Mouse (Mus musculus) cerebellum, adult 2 months (tissue): ENCODE measurements around the gene Gm26897. TPM values are rescaled to one million over a fixed set of nuclear protein-coding genes. Genes with fewer than 3 reads are reported as not detected.

ENCODE experiments used
- DNase-seq, 2 experiments: peaks; one replicate each; pipeline ENCODE4 v3.0.0; 2021
- H3K27ac ChIP-seq: fragments of 200-500 bp; 2 replicates; pipeline ENCODE4 v1.5.1; 2012; ENCODE audit warnings: low read length, control low read depth, inconsistent platforms; ENCODE audit not compliant: insufficient read depth
- H3K27me3 ChIP-seq: fragments of 200-500 bp; 2 replicates; pipeline ENCODE4 v1.6.1; 2012; ENCODE audit warnings: inconsistent platforms, mild to moderate bottlenecking, low read length, moderate library complexity; ENCODE audit not compliant: control insufficient read depth, insufficient read depth
- H3K4me1 ChIP-seq: fragments of 200-500 bp; 2 replicates; pipeline ENCODE4 v1.6.1; 2011; ENCODE audit warnings: low read length; ENCODE audit not compliant: control insufficient read depth, insufficient read depth
- H3K4me3 ChIP-seq: fragments of 200-500 bp; replicated peaks from 2 replicates; pipeline ENCODE3; 2011; ENCODE audit warnings: mild to moderate bottlenecking, low read depth, low read length, control low read depth; ENCODE audit not compliant: insufficient read depth
- CTCF ChIP-seq: fragments of 200-500 bp; IDR thresholded peaks from 2 replicates; pipeline ENCODE4 v1.5.1; 2011; ENCODE audit warnings: low read depth, mild to moderate bottlenecking, control low read depth, low read length, moderate library complexity, borderline replicate concordance; ENCODE audit not compliant: insufficient read depth
- POLR2A ChIP-seq: fragments of 200-500 bp; IDR thresholded peaks from 2 replicates; pipeline ENCODE4 v1.6.1; 2011; ENCODE audit warnings: low read length, control low read depth, borderline replicate concordance; ENCODE audit not compliant: insufficient read depth
- WGBS: fragments of 180-500 bp; shearing (Covaris S2); methylation state at CpG from one replicate; pipeline ENCODE4 v1.1.7; 2018; 5-methylcytosine and 5-hydroxymethylcytosine counted together
- polyA plus RNA-seq: library from polyadenylated mRNA; depleted of rRNA; stranded (reverse); fragments of >200 nt; gene quantifications from 2 replicates; pipeline ENCODE4 v1.2.3, GENCODE M21; 2012

Gm26897 gene
- polyA plus RNA-seq, 1 experiment = not detected

- Histone ChIP-seq H3K4me1 (no peaks in the 10 kb centered on the region), H3K4me3 (no peak overlapping the region), H3K27me3 (no peaks in the 10 kb centered on the region), H3K27ac (no peak overlapping the region)
- TF ChIP-seq CTCF (no peak), POLR2A (no peak)
- WGBS = 76% methylated on average over 6 of the region's 6 CpGs
- DNase-seq = no peak
These were observed 5.8 kb downstream of the Gm26897 start for GRCm38 (mm10) chr5:111739480-111739879.

DNA sequence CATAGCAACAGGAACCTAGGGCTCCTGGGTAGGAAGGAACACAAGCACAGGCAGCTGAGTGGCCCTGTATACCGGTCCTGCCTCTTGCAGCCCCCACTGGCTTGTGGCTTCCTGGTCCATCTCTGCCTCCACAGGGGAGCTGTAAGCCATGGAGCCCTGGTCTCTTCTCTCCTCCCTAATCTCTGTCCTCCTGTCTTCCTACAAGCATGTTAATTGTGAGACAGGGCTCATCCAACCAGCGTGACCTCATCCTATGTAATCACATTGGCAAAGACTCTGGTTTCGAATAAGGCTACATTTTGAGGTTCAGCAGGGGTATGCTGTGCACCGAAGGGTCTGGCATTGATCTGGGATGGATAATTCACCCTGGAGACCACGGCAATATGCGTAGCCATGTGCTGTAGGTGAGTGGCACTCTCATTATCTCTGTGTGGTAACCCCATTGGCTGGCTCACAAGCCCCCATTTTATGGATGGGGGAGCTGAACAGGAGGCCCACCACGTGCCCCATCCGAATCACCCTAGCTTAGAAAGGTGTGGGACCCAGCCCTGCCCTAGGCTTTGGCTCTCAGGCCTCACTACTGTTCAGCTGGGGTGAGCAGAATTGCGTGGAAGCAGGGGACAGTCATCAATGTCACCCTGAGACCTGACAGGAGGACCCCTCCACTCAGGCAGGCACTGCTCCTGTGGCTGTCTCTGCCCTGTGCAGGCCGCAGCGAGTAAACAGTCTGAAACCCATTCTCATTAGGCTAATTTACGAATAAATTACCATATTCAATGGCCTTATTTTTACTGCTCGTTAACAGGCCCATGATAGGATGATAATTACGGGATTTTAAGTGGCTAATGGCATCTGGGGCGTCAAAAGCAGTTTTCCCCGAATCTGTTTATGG is 6.9 kb downstream of the Gm26897 start:
- no peaks in the 10 kb centered on the region for H3K4me1 ChIP-seq
- H3K27ac ChIP-seq = no peak overlapping the region
- whole genome bisulfite sequencing = 37% methylated on average over 16 of the region's 16 CpGs
- no peak overlapping the region for H3K4me3 ChIP-seq
- no peaks in the 10 kb centered on the region for H3K27me3 ChIP-seq
- TF ChIP-seq CTCF (no peak), POLR2A (no peak)
- no peak for DNase-seq

DNA sequence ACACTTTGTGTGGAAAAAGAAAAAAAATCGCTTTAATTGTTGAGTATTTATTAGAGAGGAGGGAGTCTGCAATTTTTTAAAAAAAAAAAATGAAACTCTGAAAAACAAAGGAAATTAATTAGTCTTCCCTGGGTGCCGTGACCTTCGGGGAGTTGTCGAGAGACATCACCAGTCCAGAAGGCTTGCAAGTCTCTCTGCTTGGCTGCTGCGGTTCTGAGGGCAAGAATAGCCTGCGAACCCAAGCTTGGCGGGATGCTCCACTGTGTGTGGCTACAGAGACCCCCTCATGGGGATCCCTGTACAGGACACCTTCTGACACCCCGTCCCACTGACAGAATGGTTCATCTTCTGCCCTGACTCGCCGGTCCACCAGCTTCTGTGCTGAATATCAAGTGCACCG is 7.6 kb downstream of the Gm26897 start:
- 10% methylated on average over 11 of the region's 11 CpGs for WGBS
- H3K4me3 ChIP-seq = no peak overlapping the region
- no peaks in the 10 kb centered on the region for H3K4me1 ChIP-seq
- TF ChIP-seq POLR2A = no peak
- TF ChIP-seq CTCF = no peak
- H3K27me3 ChIP-seq = no peaks in the 10 kb centered on the region
- DNase-seq = no peak
- no peak overlapping the region for H3K27ac ChIP-seq

DNA sequence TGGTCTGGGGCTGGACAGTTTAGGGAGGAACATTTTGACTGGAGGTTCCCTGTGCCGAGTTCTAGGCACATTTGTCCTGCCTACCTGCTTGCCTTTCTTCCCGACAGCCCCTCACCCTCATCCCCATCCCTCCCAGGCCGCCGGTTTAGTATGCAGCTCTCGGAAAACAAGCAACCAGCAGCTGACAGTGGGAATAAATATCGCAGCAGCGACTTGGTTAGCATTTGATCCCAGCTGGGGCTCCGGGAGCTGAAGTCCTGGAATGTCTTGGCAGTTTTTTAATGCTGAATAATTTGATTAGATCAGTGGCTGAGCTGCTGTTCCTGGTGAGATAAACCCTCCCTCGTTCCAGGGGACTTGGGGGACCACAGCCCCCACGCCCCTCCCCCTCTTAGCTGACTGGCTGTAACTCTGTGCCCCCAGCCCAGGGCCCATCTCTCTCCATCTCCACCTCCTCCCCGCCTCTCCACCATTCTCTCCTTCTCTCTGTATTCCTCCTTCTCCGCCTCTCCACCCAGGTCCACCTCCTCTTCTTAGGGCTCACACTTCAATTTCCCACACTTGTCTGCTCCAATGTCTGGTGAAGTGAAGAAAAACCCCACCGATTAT is 8.7 kb downstream of the Gm26897 start:
- no peak overlapping the region for H3K4me3 ChIP-seq
- 14% methylated on average over 13 of the region's 13 CpGs for WGBS
- no peak for DNase-seq
- TF ChIP-seq POLR2A (no peak), CTCF (no peak)
- H3K27me3 ChIP-seq = no peaks in the 10 kb centered on the region
- no peaks in the 10 kb centered on the region for H3K4me1 ChIP-seq
- H3K27ac ChIP-seq = no peak overlapping the region

GRCm38 (mm10) chr5:111749599-111749998 is 15.9 kb downstream of the Gm26897 start:
- no peak for DNase-seq
- H3K4me1 ChIP-seq = no peaks in the 10 kb centered on the region
- H3K27ac ChIP-seq = no peak overlapping the region
- H3K27me3 ChIP-seq = no peaks in the 10 kb centered on the region; the same call in 1 of the 2 replicates
- WGBS = 80% methylated on average over 5 of the region's 5 CpGs
- H3K4me3 ChIP-seq = no peak overlapping the region
- TF ChIP-seq CTCF = no peak
- no peak for TF ChIP-seq POLR2A

DNA sequence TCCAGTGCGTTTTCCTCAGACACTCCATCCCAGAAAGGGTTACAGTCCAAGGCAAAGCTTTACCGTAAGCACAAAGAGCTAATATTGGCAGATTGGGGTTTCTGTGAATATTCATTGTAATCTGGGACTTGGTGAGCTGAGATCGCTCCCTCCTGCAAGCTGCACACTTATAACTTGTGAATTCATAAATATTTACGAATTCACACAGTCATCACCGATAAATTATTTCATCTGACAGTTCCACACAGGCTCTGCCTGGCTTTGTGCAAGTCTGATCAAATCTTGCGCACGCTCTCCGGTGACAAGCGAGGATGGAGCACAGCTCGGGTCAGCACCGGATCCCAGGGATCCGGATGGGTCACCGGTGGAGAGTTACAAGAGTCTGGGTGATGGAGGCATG is 16.4 kb downstream of the Gm26897 start:
- H3K27ac ChIP-seq = no peak overlapping the region
- no peak overlapping the region for H3K4me3 ChIP-seq
- no peaks in the 10 kb centered on the region for H3K4me1 ChIP-seq
- TF ChIP-seq CTCF (no peak), POLR2A (no peak)
- DNase-seq = no peak
- H3K27me3 ChIP-seq = no peaks in the 10 kb centered on the region; the same call in 1 of the 2 replicates
- 81% methylated on average over 13 of the region's 13 CpGs for WGBS

- TF ChIP-seq POLR2A (no peak), CTCF (no peak)
These were observed 20.9 kb downstream of the Gm26897 start for GRCm38 (mm10) chr5:111754484-111755139.

More at GRCm38 (mm10) chr5:111754484-111755139, 20.9 kb downstream of the Gm26897 start:
- 9% methylated on average over 16 of the region's 16 CpGs for WGBS
- DNase-seq = no peak
- Histone ChIP-seq H3K4me3 (no peak overlapping the region), H3K27me3 (no peaks in the 10 kb centered on the region; the same call in 1 of the 2 replicates), H3K4me1 (no peaks in the 10 kb centered on the region), H3K27ac (no peak overlapping the region)
